Mouse (Mus musculus) spleen, postnatal 14 days (tissue): Measurements from ENCODE around the gene Krtap10-4.
"Not testable (repeated sequence)": the region's sequence is repeated elsewhere in the genome, so short reads cannot be mapped to it uniquely, and the experiment has no call there.

Experiments
- DNase-seq, 2 experiments: peaks; one replicate each; pipeline ENCODE4 v3.0.0; 2021 to 2022; ENCODE audit warnings: low spot score in 2 of 2

Gene Krtap10-4

DNA sequence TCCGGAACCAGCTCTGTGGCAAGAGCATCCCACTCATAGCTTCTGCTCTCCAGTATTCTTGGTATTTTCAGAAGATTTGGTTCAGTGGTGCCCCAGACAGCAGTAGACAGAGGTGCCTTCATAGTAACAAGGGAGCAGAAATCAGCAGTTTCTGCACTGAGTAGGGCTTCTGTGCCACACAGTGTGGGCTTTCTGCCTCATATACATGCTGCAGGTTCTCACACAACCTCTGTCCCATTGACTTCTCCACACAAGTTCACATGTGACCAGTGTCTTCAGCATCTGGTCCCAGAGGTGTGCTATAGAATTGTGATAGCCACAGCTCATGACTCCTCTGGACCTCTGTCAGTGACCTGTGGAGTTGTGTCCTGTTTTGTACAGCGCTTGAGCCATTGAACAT lies 38.3 kb downstream of the Krtap10-4 start:
- no peak for DNase-seq

DNA sequence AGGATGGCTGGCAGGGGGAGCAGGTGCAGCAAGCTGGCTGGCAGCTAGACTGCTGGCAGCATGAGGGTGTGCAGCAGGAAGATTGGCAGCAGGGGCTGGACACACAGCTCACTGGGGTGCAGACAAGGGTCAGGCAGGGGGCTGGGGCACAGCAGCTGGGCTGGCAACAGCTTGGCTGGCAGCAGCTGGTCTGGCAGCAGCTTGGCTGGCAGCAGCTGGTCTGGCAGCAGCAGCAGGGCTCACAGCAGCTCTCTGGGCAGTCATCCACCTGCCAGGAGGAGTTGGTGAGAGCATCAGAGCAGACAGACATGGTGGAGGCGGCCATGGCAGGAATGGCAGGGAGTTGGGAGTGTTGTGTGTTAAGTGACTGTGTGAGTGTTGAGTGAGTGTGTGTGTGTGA lies 39.0 kb downstream of the Krtap10-4 start, which contains the start of gene Gm7137:
Gene Gm7137 (minus strand): TSS at position 325 of the 400 bp plus-strand sequence.
- not testable (repeated sequence) for DNase-seq

DNA sequence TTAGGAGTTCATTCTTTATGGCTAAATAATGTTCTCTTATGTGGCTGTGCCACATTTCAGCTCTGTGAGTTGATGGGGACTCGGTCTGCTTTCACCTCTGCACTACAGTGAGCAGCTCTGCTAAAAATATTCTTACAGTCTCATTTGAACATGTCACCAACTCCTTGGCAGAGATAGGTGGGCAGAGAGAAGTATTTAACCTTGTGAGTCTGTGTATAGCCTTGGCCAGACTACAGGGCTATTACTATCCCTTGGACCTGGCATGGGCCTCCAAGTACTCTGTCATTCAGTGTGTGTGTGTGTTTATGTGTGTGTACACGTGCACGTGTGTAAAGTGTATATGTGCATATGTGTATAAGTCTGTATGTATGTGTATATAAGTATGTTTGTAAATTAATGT lies 43.5 kb downstream of the Krtap10-4 start:
- not testable (repeated sequence) for DNase-seq

DNA sequence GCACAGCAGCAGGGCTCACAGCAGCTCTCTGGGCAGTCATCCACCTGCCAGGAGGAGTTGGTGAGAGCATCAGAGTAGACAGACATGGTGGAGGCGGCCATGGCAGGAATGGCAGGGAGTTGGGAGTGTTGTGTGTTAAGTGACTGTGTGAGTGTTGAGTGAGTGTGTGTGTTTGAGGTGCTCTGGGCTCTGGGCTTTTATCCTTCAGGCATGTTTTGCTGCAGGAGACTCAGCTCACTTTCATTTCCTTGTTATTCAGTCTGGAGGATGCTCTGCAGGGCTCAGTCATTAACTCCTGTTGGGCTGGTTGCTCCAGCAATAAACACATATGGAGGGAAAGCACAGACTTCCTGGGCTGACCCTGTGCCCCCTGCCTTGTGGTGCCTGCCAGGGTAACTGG lies 44.5 kb downstream of the Krtap10-4 start, which contains the start of gene Gm3250:
Gene Gm3250 (minus strand): TSS at position 101 of the 400 bp plus-strand sequence.
- not testable (repeated sequence) for DNase-seq

DNA sequence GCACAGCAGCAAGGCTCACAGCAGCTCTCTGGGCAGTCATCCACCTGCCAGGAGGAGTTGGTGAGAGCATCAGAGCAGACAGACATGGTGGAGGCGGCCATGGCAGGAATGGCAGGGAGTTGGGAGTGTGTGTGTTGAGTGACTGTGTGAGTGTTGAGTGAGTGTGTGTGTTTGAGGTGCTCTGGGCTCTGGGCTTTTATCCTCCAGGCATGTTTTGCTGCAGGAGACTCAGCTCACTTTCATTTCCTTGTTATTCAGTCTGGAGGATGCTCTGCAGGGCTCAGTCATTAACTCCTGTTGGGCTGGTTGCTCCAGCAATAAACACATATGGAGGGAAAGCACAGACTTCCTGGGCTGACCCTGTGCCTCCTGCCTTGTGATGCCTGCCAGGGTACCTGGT lies 50.1 kb downstream of the Krtap10-4 start, which contains the start of gene Gm7138:
Gene Gm7138 (minus strand): TSS at position 101 of the 400 bp plus-strand sequence.
- not testable (repeated sequence) for DNase-seq
